Mouse (Mus musculus): Measurements from ENCODE around the gene Ccm2. TPM values are rescaled to one million over a fixed set of nuclear protein-coding genes. Genes with fewer than 3 reads are reported as not detected.

Gene Ccm2
- polyA plus RNA-seq, 1 experiment from 2014 or later: 36.0 TPM

DNA sequence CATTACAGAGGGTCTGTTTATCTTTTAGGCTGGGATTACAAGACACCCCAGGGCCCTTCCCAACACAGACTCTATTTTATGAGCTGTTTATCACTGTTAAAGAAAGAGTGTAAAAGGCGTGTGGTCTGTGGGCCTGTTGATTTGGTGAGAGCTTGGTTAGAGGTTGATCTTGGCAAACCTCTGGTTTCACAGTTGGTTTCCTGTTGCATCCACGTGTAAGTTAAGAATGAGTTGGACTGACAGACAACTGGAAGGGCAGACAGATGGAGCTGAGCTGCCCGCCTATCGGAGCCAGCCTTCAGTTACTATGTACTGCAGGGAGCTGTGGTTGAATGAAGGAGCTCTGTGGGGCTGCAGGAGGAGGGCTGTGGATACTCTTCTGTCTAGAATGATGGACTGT, 19.8 kb downstream of the Ccm2 start:
- Histone ChIP-seq H3K27ac (ENCODE audit: low read length) (no peak overlapping the region), H3K4me1 (ENCODE audit: control insufficient read depth, low read depth, low read length) (peaks cover 17% of the 10 kb centered on the region)
- 39% methylated on average over 4 of the region's 4 CpGs for WGBS (ENCODE audit: insufficient replicate concordance)

DNA sequence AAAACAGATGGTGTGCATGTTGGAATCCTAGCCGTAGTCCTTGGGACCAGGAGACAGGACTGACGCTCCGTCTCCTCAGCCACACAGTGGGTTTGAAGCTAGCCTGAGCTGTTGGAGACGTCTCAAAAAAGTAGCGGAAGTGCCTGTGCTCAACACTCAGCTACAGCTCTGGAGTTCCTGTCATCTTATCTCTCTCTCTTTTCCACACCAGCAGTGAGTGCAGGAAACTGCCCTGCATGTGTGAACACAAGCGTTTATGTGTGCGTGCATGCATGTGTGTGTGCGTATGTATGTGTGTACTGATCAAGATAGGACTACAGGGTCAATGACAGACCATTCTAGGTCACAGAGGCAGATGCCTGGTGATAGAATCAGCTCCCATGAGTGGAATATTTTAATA, 21.3 kb downstream of the Ccm2 start:
- Histone ChIP-seq H3K9ac (ENCODE audit: low read depth, low read length) (no peak overlapping the region), H3K4me2 (ENCODE audit: low read depth, low read length) (no peak overlapping the region), H3K36me3 (ENCODE audit: control insufficient read depth, insufficient read depth) (no peaks in the 10 kb centered on the region; the same call in 1 of the 2 replicates), H3K27me3 (ENCODE audit: control insufficient read depth, insufficient read depth, low read depth, low read length) (no peaks in the 10 kb centered on the region), H3K9me3 (replicated peaks; ENCODE audit: control insufficient read depth, low read length) (no peaks in the 10 kb centered on the region), H3K27ac (ENCODE audit: low read length) (no peak overlapping the region; the same call in 1 of the 2 replicates), H3K4me1 (ENCODE audit: control insufficient read depth, low read depth, low read length) (peaks cover 17% of the 10 kb centered on the region), H3K4me3 (ENCODE audit: low read depth, low read length) (no peak overlapping the region)
- ATAC-seq (ENCODE audit: low read depth): peak; percentile 31; the same call in 1 of the 2 replicates
- WGBS (ENCODE audit: insufficient replicate concordance): 30% methylated on average over 8 of the region's 8 CpGs

More for the DNA sequence above, 19.8 kb downstream of the Ccm2 start:
- no peak overlapping the region for H3K4me2 ChIP-seq (ENCODE audit: low read depth, low read length)
- ATAC-seq (ENCODE audit: low read depth): no peak
- no peak overlapping the region for H3K9ac ChIP-seq (ENCODE audit: low read depth, low read length)
- no peak overlapping the region for H3K4me3 ChIP-seq (ENCODE audit: low read depth, low read length)
- no peaks in the 10 kb centered on the region for H3K36me3 ChIP-seq (ENCODE audit: control insufficient read depth, insufficient read depth)
- H3K27me3 ChIP-seq (ENCODE audit: control insufficient read depth, insufficient read depth, low read depth, low read length): no peaks in the 10 kb centered on the region
- H3K9me3 ChIP-seq (replicated peaks; ENCODE audit: control insufficient read depth, low read length): no peaks in the 10 kb centered on the region

GRCm38 (mm10) chr11:6568584-6569409, 22.1 kb downstream of the Ccm2 start:
- peaks cover 2% of the 10 kb centered on the region for H3K36me3 ChIP-seq (ENCODE audit: control insufficient read depth, insufficient read depth)
- H3K9ac ChIP-seq (ENCODE audit: low read depth, low read length): no peak overlapping the region
- H3K27ac ChIP-seq (ENCODE audit: low read length): no peak overlapping the region
- no peak overlapping the region for H3K4me3 ChIP-seq (ENCODE audit: low read depth, low read length)
- H3K4me2 ChIP-seq (ENCODE audit: low read depth, low read length): no peak overlapping the region
- H3K27me3 ChIP-seq (ENCODE audit: control insufficient read depth, insufficient read depth, low read depth, low read length): no peaks in the 10 kb centered on the region
- 40% methylated on average over 11 of the region's 11 CpGs for WGBS (ENCODE audit: insufficient replicate concordance)
- H3K9me3 ChIP-seq (replicated peaks; ENCODE audit: control insufficient read depth, low read length): no peaks in the 10 kb centered on the region
- H3K4me1 ChIP-seq (ENCODE audit: control insufficient read depth, low read depth, low read length): peaks cover 17% of the 10 kb centered on the region
- ATAC-seq (ENCODE audit: low read depth): 0 out of 2 replicates have a peak, but pooled peaks have one; percentile 6

DNA sequence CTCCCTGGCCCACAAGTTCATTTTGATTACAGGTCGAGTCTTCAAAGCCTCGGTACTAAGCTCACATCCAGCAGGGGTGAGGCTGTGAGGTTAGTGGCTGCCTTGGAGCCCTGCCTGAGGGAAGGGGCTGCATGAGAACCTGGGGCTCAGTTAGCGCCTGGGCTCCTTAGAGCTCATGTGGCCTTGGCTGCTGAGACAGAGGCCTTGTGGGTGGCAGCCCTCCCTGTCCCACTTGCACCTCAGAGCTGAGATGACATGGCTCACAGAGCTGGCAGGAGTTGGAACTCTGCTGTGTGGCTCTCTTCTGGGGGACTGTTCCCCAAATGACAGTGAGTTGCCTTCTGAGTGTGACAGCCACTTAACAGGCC, 22.7 kb downstream of the Ccm2 start:
- Histone ChIP-seq H3K9ac (ENCODE audit: low read depth, low read length) (no peak overlapping the region), H3K27ac (ENCODE audit: low read length) (no peak overlapping the region), H3K27me3 (ENCODE audit: control insufficient read depth, insufficient read depth, low read depth, low read length) (no peaks in the 10 kb centered on the region), H3K4me3 (ENCODE audit: low read depth, low read length) (no peak overlapping the region), H3K36me3 (ENCODE audit: control insufficient read depth, insufficient read depth) (peaks cover 3% of the 10 kb centered on the region), H3K9me3 (replicated peaks; ENCODE audit: control insufficient read depth, low read length) (no peaks in the 10 kb centered on the region), H3K4me2 (ENCODE audit: low read depth, low read length) (no peak overlapping the region), H3K4me1 (ENCODE audit: control insufficient read depth, low read depth, low read length) (peaks cover 17% of the 10 kb centered on the region)
- ATAC-seq (ENCODE audit: low read depth): no peak
- 41% methylated on average over 3 of the region's 3 CpGs for WGBS (ENCODE audit: insufficient replicate concordance)

GRCm38 (mm10) chr11:6576151-6576550, 29.5 kb downstream of the Ccm2 start:
- WGBS (ENCODE audit: insufficient replicate concordance): 65% methylated on average over 3 of the region's 3 CpGs
- no peak for ATAC-seq (ENCODE audit: low read depth)
- no peak overlapping the region for H3K4me2 ChIP-seq (ENCODE audit: low read depth, low read length)
- H3K27ac ChIP-seq (ENCODE audit: low read length): no peak overlapping the region
- no peak overlapping the region for H3K9ac ChIP-seq (ENCODE audit: low read depth, low read length)
- no peaks in the 10 kb centered on the region for H3K9me3 ChIP-seq (replicated peaks; ENCODE audit: control insufficient read depth, low read length)
- H3K4me1 ChIP-seq (ENCODE audit: control insufficient read depth, low read depth, low read length): no peaks in the 10 kb centered on the region; the same call in 1 of the 2 replicates
- no peak overlapping the region for H3K4me3 ChIP-seq (ENCODE audit: low read depth, low read length)
- no peaks in the 10 kb centered on the region for H3K27me3 ChIP-seq (ENCODE audit: control insufficient read depth, insufficient read depth, low read depth, low read length)
- H3K36me3 ChIP-seq (ENCODE audit: control insufficient read depth, insufficient read depth): peaks cover 3% of the 10 kb centered on the region

DNA sequence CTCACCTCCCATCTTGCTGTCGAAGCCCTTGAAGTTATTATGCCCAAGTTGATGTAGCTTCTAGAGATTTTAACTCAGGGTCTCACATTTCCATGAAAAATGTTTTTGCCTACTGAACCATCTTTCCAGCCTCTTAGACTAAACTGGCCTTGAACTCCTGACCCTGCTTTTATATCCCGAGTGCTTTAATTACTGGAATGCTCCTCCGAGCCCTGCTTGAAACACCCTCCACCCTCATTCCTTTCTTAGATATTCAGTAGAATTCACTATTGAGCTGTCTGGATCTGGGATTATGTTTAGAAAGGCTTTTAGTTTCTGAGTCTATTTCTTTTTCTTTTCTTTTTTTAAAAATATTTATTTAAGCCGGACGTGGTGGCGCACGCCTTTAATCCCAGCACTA, 32.7 kb downstream of the Ccm2 start:
- Histone ChIP-seq H3K9ac (ENCODE audit: low read depth, low read length) (no peak overlapping the region), H3K27me3 (ENCODE audit: control insufficient read depth, insufficient read depth, low read depth, low read length) (no peaks in the 10 kb centered on the region), H3K27ac (ENCODE audit: low read length) (no peak overlapping the region), H3K4me2 (ENCODE audit: low read depth, low read length) (no peak overlapping the region), H3K4me3 (ENCODE audit: low read depth, low read length) (no peak overlapping the region), H3K4me1 (ENCODE audit: control insufficient read depth, low read depth, low read length) (no peaks in the 10 kb centered on the region; the same call in 1 of the 2 replicates), H3K36me3 (ENCODE audit: control insufficient read depth, insufficient read depth) (no peaks in the 10 kb centered on the region), H3K9me3 (replicated peaks; ENCODE audit: control insufficient read depth, low read length) (no peaks in the 10 kb centered on the region)
- 89% methylated on average over 7 of the region's 7 CpGs for WGBS (ENCODE audit: insufficient replicate concordance)
- no peak for ATAC-seq (ENCODE audit: low read depth)

DNA sequence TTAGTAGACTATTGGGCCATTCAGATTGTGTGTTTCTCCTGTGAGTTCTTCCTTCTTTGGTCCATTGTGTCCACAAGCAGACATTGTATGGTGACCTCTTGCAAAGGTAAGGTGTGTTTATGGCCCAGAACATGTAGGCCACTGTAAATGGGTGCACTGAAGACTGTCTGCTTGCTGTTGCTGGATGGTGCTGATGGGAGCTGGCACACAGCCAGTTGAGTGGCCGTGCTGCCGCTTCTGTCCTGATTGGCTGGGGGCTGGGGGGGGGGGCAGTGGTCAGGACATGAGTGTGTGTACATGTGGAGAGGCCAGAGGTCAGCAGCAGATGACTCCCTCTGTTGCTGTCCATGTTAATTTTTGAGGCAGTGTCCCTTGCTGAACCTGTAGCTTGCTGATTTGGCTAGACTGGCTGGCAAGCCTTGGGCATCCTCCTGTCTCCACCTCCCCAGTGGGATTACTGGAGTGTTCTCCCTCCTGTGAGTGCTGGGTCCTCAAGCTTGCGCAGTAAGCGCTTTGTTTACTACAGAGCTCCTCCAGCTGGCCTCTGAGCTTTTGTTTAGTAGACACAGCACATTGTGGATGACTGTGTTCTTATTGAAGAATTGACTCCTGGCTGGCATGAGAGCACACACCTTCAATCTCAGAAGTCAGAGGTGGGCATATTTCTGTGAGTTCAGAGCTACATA, 33.5 kb downstream of the Ccm2 start:
- no peak overlapping the region for H3K4me3 ChIP-seq (ENCODE audit: low read depth, low read length)
- no peaks in the 10 kb centered on the region for H3K36me3 ChIP-seq (ENCODE audit: control insufficient read depth, insufficient read depth)
- no peak overlapping the region for H3K9ac ChIP-seq (ENCODE audit: low read depth, low read length)
- WGBS (ENCODE audit: insufficient replicate concordance): 85% methylated on average over 4 of the region's 4 CpGs
- no peak for ATAC-seq (ENCODE audit: low read depth)
- no peak overlapping the region for H3K4me2 ChIP-seq (ENCODE audit: low read depth, low read length)
- no peaks in the 10 kb centered on the region for H3K9me3 ChIP-seq (replicated peaks; ENCODE audit: control insufficient read depth, low read length)
- no peaks in the 10 kb centered on the region for H3K27me3 ChIP-seq (ENCODE audit: control insufficient read depth, insufficient read depth, low read depth, low read length)
- no peak overlapping the region for H3K27ac ChIP-seq (ENCODE audit: low read length)
- no peaks in the 10 kb centered on the region; the same call in none of the 2 replicates for H3K4me1 ChIP-seq (ENCODE audit: control insufficient read depth, low read depth, low read length)

- H3K9ac ChIP-seq (ENCODE audit: low read depth, low read length): no peak overlapping the region
- no peak overlapping the region for H3K4me2 ChIP-seq (ENCODE audit: low read depth, low read length)
- 62% methylated on average over 2 of the region's 2 CpGs for WGBS (ENCODE audit: insufficient replicate concordance)
- no peaks in the 10 kb centered on the region for H3K36me3 ChIP-seq (ENCODE audit: control insufficient read depth, insufficient read depth)
- no peaks in the 10 kb centered on the region for H3K27me3 ChIP-seq (ENCODE audit: control insufficient read depth, insufficient read depth, low read depth, low read length)
- H3K4me3 ChIP-seq (ENCODE audit: low read depth, low read length): no peak overlapping the region
- H3K9me3 ChIP-seq (replicated peaks; ENCODE audit: control insufficient read depth, low read length): no peaks in the 10 kb centered on the region
- peaks cover 11% of the 10 kb centered on the region for H3K4me1 ChIP-seq (ENCODE audit: control insufficient read depth, low read depth, low read length)
- no peak for ATAC-seq (ENCODE audit: low read depth)
- H3K27ac ChIP-seq (ENCODE audit: low read length): no peak overlapping the region
These were observed 34.9 kb downstream of the Ccm2 start for GRCm38 (mm10) chr11:6581560-6581959.

GRCm38 (mm10) chr11:6585748-6586147, 39.1 kb downstream of the Ccm2 start:
- Histone ChIP-seq H3K27ac (ENCODE audit: low read length) (peak overlapping the region; percentile 36; the same call in 1 of the 2 replicates), H3K36me3 (ENCODE audit: control insufficient read depth, insufficient read depth) (peaks cover 12% of the 10 kb centered on the region), H3K4me1 (ENCODE audit: control insufficient read depth, low read depth, low read length) (peaks cover 41% of the 10 kb centered on the region), H3K4me2 (ENCODE audit: low read depth, low read length) (no peak overlapping the region), H3K9me3 (replicated peaks; ENCODE audit: control insufficient read depth, low read length) (no peaks in the 10 kb centered on the region), H3K27me3 (ENCODE audit: control insufficient read depth, insufficient read depth, low read depth, low read length) (no peaks in the 10 kb centered on the region), H3K4me3 (ENCODE audit: low read depth, low read length) (no peak overlapping the region), H3K9ac (ENCODE audit: low read depth, low read length) (no peak overlapping the region)
- 76% methylated on average over 8 of the region's 8 CpGs for WGBS (ENCODE audit: insufficient replicate concordance)
- no peak for ATAC-seq (ENCODE audit: low read depth)

Data from liver, embryonic 16.5 days (tissue).